Mouse (Mus musculus) skeletal muscle tissue, adult 2 months (tissue): ENCODE measurements around the gene Nanos2.

Source experiments
- DNase-seq: peaks from one replicate; pipeline ENCODE4 v3.0.0-alpha.2; 2012; ENCODE audit warnings: low read depth, low spot score

Gene Nanos2

GRCm38 (mm10) chr7:19016042-19016441 is 28.8 kb downstream of the Nanos2 start:
- DNase-seq, result no peak

DNA sequence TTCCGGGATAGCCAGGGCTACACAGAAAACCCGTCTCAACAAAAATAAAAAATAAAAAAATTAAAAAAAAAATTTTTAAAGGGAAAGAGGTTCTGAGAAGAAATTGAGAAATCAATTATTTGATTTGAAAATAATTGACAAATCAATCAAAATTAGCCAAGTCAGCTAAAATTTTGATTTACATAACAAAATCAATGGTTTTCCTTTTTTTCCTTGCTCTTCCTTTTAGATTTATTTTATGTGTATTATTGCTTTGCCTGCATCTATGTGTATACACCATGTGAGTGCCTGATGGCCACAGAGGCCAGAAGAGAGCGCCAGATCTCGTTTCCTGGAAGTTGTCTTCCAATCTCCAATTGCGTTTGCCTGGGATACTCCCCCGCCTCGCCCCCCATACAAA is 30.7 kb downstream of the Nanos2 start:
- DNase-seq, result no peak

DNA sequence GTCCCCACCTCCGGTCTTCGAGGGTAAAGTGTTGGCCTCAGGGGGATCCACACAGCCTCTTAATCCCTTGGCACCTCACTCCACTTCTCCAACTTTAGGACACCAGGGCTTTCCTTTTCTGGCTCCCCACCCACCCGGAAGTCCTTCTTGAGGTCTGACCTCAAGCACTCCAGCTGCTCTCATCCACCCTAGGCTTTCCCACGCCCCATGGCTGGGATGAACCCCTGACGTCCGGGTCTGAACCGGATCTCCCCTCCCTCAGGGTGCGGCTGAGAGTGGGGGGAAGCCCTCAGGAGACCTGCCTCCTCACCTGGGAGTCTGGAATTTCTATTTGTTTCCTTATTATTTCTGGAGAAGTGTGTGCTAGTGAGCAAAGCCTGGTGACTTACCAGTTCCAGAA is 33.8 kb downstream of the Nanos2 start:
- DNase-seq, result no peak

- DNase-seq, result no peak
Measured at GRCm38 (mm10) chr7:19022189-19022958, 35.2 kb downstream of the Nanos2 start.

DNA sequence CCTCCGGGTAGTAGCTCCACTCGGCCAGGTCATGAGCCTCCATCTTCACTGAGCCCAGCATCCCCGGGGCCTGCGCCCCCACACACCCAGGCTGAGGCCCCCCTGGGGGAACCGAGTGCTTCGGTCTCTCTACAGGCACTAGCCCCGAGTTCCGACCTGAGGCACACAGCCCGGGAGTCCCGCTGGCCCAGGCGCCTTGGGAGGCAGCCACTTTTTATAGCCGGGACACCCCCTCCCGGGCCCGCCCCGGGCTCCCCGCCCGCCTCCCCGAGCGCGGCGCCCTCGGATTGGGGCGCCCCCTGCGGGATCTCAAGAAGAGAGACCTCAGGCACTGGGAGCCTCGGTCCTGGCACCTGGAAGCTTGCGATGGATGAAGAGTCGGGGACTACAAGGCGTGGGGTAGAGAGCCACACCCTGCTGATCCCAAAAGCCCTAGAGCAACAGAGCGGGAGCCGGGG is 36.2 kb downstream of the Nanos2 start, which contains the start of gene Foxa3:
Gene Foxa3 (minus strand): TSS at position 182 of the 458 bp plus-strand sequence.
- no peak for DNase-seq

- peak; percentile 93 for DNase-seq
Measured at GRCm38 (mm10) chr7:19024096-19024506, 36.9 kb downstream of the Nanos2 start, which contains the start of gene Sympk. Gene Sympk, plus strand, starts transcription at chr7:19024377.

- DNase-seq, result no peak
Measured at GRCm38 (mm10) chr7:19024581-19025255, 37.5 kb downstream of the Nanos2 start.

DNA sequence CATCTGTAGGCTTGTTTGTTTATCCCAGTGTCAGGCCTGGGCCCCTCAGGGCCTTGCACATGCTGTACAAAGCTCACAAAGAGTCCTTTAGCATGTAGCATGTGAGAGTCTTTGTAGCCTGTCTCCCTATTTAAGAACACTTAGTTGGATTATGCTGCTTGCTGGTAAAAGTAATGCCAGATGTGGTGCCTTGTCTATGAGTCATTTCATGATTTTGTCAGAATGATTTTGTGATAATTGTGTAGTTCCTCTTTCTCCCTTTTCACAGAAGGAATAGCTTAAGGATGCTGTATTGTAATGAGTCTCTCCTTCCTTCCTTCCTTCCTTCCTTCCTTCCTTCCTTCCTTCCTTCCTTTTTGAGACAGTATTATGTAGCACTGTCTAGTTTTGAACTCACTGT is 40.9 kb downstream of the Nanos2 start:
- DNase-seq, result no peak

GRCm38 (mm10) chr7:19029084-19029653 is 42.0 kb downstream of the Nanos2 start:
- DNase-seq, result no peak

DNA sequence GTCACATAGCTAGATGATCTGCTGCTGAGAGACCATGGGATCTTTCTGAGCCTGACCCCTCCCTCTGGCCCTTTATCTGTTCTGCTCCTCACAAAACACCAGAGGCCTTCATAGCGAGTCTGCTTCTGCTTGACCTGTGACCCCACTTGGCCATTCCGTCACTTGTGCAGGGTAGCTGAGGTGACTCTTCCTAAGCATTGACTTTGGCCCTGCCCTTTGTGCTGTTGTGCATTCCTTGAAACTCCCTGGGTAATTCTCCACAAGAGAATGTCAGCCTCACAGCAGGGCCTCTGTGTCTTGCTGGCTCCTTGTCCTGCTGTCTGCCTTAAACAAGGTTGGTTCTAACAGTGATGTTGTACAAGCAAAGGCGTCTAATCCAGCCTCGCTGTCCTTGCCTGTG is 44.4 kb downstream of the Nanos2 start:
- no peak for DNase-seq
